In the genomic region with DNA sequence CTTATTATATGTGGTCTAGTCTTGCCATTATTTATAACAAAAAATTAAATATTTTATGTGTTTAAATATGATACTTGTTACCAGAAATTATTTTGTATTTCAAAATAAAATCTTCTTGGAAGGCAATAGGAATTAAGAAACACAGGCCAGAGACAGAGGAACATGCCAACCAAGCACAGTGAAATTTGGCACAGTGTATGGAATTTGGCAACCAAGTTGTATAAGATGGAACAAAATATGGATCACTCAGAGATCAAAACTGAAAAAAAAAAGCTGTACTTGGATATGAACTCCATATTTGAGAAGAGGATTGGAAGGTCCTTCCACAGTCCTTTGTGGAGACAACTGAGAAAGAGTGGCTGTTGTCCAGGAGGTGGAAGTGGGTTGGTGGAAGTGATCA, we compare ENCODE assay signal across 24 mouse cellular contexts.
A peak's percentile ranks its signal among the peaks of the same experiment; 100 is the strongest.
DNase-seq lines count a peak whose midpoint lies in the region; ATAC-seq lines count a peak whose summit lies in the region.
"Had no signal": no experiment of that assay in that cellular context is flagged by ENCODE, and none has a peak within 500 bp of the region (broad histone marks: within the 10 kb centered on the region; RNA-seq: fewer than 3 reads in every experiment).

No protein-coding gene starts in this region.

- H3K9ac ChIP-seq in forebrain, embryonic 14.5 days (ENCODE audit: low read length), result no peak overlapping the region
- H3K9ac ChIP-seq in forebrain, embryonic 12.5 days, result no peak overlapping the region
- H3K9ac ChIP-seq: heart, embryonic 13.5 days; hindbrain, embryonic 12.5 days; hindbrain, embryonic 15.5 days; kidney, embryonic 15.5 days had no signal

- no peaks in the 10 kb centered on the region for H3K27me3 ChIP-seq in forebrain, embryonic 14.5 days (replicated peaks; ENCODE audit: control insufficient read depth, insufficient read depth, low read length)
- no peaks in the 10 kb centered on the region for H3K27me3 ChIP-seq in forebrain, embryonic 12.5 days
- H3K27me3 ChIP-seq: CH12.LX; heart, embryonic 13.5 days; hindbrain, embryonic 12.5 days; hindbrain, embryonic 15.5 days; kidney, embryonic 15.5 days had no signal

- no peak overlapping the region for H3K27ac ChIP-seq in forebrain, embryonic 14.5 days (ENCODE audit: low read depth, low read length)
- H3K27ac ChIP-seq in forebrain, embryonic 12.5 days, result no peak overlapping the region
- H3K27ac ChIP-seq: heart, adult 2 months; heart, embryonic 10.5 days; heart, embryonic 13.5 days; hindbrain, embryonic 12.5 days; hindbrain, embryonic 15.5 days; kidney, embryonic 15.5 days had no signal

- no peaks in the 10 kb centered on the region for H3K4me1 ChIP-seq in forebrain, embryonic 14.5 days (ENCODE audit: control insufficient read depth, insufficient read depth, low read length)
- no peaks in the 10 kb centered on the region for H3K4me1 ChIP-seq in forebrain, embryonic 12.5 days
- H3K4me1 ChIP-seq: heart, embryonic 10.5 days; heart, embryonic 13.5 days; hindbrain, embryonic 12.5 days; hindbrain, embryonic 15.5 days; kidney, embryonic 15.5 days had no signal

- no peaks in the 10 kb centered on the region for H3K9me3 ChIP-seq in forebrain, embryonic 14.5 days (replicated peaks; ENCODE audit: control insufficient read depth, low read length)
- H3K9me3 ChIP-seq in forebrain, embryonic 12.5 days, result no peaks in the 10 kb centered on the region
- H3K9me3 ChIP-seq: G1E; heart, embryonic 10.5 days; heart, embryonic 13.5 days; hindbrain, embryonic 12.5 days; hindbrain, embryonic 15.5 days; kidney, embryonic 15.5 days had no signal

- no peak overlapping the region for H3K4me3 ChIP-seq in forebrain, embryonic 14.5 days (ENCODE audit: low read depth, low read length)
- H3K4me3 ChIP-seq in forebrain, embryonic 12.5 days (replicated peaks), result no peak overlapping the region
- H3K4me3 ChIP-seq: heart, adult 2 months; heart, embryonic 10.5 days; heart, embryonic 13.5 days; hindbrain, embryonic 12.5 days; hindbrain, embryonic 15.5 days; kidney, embryonic 15.5 days had no signal

- no peak overlapping the region for H3K4me2 ChIP-seq in forebrain, embryonic 14.5 days (ENCODE audit: low read length)
- H3K4me2 ChIP-seq in forebrain, embryonic 12.5 days, result no peak overlapping the region
- H3K4me2 ChIP-seq: heart, embryonic 13.5 days; hindbrain, embryonic 12.5 days; hindbrain, embryonic 15.5 days; kidney, embryonic 15.5 days had no signal

- DNase-seq in forebrain, embryonic 14.5 days (ENCODE audit: low spot score), result peak; percentile 44
- no peak for DNase-seq in frontal cortex, adult 2 months (ENCODE audit: extremely low spot score in 1 of 2, low spot score in 1 of 2)
- DNase-seq in brain, embryonic 18.5 days (ENCODE audit: low read depth, low spot score), result peak; percentile 14
- no peak for DNase-seq in right cerebral cortex, postnatal 4 days
- DNase-seq: adrenal gland, adult 2 months; adrenal gland, postnatal 25 days; B cell, adult 2 months; cerebellum, adult 18-20 months; cerebellum, adult 9-10 months; gastrocnemius, postnatal 25 days; heart, adult 2 months; heart, postnatal 14 days; heart, postnatal 4 days; kidney, adult 2 months had no signal

- no peak for ATAC-seq in forebrain, embryonic 14.5 days
- no peak for ATAC-seq in forebrain, embryonic 12.5 days (ENCODE audit: low FRiP score)
- peak; percentile 47; the same call in 1 of the 2 replicates for ATAC-seq in frontal cortex, adult (ENCODE audit: low TSS enrichment)
- ATAC-seq: intestine, postnatal 0 days had no signal

- H3K36me3 ChIP-seq in forebrain, embryonic 14.5 days (ENCODE audit: control insufficient read depth, insufficient read depth, low read length), result no peaks in the 10 kb centered on the region
- no peaks in the 10 kb centered on the region for H3K36me3 ChIP-seq in forebrain, embryonic 12.5 days (replicated peaks)
- H3K36me3 ChIP-seq: G1E; heart, embryonic 10.5 days; heart, embryonic 13.5 days; hindbrain, embryonic 12.5 days; hindbrain, embryonic 15.5 days; kidney, embryonic 15.5 days had no signal

Comparison
In these comparisons a context has a peak if more than half of its experiments do, and no peak if none do; other contexts are left out.
1. DNase-seq: peak in forebrain, embryonic 14.5 days (single experiment) and brain, embryonic 18.5 days (single experiment); none in frontal cortex, adult 2 months (0 of 2) and right cerebral cortex, postnatal 4 days (single experiment).